Mouse (Mus musculus): ENCODE measurements around the gene Spag9. TPM values are rescaled to one million over a fixed set of nuclear protein-coding genes. Genes with fewer than 3 reads are reported as not detected.

Spag9 gene
- polyA plus RNA-seq, 1 experiment: 0.17 TPM

DNA sequence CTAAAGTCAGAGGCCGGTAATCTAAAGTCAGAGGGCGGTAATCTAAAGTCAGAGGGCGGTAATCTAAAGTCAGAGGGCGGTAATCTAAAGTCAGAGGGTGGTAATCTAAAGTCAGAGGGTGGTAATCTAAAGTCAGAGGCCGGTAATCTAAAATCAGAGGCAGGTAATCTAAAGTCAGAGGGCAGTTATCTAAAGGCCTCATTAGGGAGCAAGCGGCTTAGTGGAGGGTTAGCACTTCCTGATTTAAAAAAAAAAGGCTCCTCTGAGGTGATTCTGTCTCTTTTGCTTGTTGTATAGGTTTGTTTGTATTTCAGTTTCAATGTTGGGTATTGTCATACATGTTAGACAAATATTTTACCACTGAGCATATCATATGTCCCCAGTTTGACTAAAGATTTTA lies 121.9 kb downstream of the Spag9 start:
- H3K27me3 ChIP-seq (ENCODE audit: control insufficient read depth): no peaks in the 10 kb centered on the region

DNA sequence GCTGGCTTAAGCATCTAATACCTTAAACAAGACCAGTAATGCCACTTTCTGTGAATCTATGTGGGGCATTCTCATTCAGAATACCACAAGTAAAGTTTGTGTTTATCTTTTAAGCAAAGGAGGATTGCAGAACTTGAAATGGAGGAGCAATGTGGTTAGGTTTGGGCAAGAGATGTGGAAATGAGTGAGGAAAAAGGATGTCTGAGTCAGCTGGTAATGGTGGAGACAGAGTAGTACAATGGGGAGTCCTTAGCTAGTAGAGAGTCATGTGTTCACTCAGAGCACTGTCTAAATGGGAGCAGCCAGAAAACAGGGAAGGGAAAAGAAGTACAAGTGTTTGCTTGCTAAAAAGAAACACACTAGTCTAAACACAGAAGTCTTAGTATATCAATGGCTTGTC lies 122.7 kb downstream of the Spag9 start:
- H3K36me3 ChIP-seq (ENCODE audit: control insufficient read depth): peaks cover 51% of the 10 kb centered on the region
- no peak overlapping the region for H3K4me3 ChIP-seq (replicated peaks)
- TF ChIP-seq GATA1 (IDR thresholded peaks at IDR 0.05; ENCODE audit: low read length): no peak
- no peak for TF ChIP-seq TAL1 (IDR thresholded peaks at IDR 0.05; ENCODE audit: low read length)
- H3K4me1 ChIP-seq (ENCODE audit: control insufficient read depth): peaks cover 10% of the 10 kb centered on the region
- H3K9me3 ChIP-seq (ENCODE audit: control insufficient read depth, low read length): peaks cover 3% of the 10 kb centered on the region; the same call in 1 of the 2 replicates
- H3K27me3 ChIP-seq (ENCODE audit: control insufficient read depth): no peaks in the 10 kb centered on the region

More for the DNA sequence above, 121.9 kb downstream of the Spag9 start:
- H3K9me3 ChIP-seq (ENCODE audit: control insufficient read depth, low read length): peaks cover 3% of the 10 kb centered on the region; the same call in 1 of the 2 replicates
- H3K36me3 ChIP-seq (ENCODE audit: control insufficient read depth): peaks cover 54% of the 10 kb centered on the region
- no peak overlapping the region for H3K4me3 ChIP-seq (replicated peaks)
- TF ChIP-seq GATA1 (IDR thresholded peaks at IDR 0.05; ENCODE audit: low read length) (no peak), TAL1 (IDR thresholded peaks at IDR 0.05; ENCODE audit: low read length) (no peak)
- H3K4me1 ChIP-seq (ENCODE audit: control insufficient read depth): peaks cover 16% of the 10 kb centered on the region

GRCm38 (mm10) chr11:94120690-94121089 lies 124.8 kb downstream of the Spag9 start:
- no peaks in the 10 kb centered on the region; the same call in 1 of the 2 replicates for H3K4me1 ChIP-seq (ENCODE audit: control insufficient read depth)
- peaks cover 47% of the 10 kb centered on the region for H3K36me3 ChIP-seq (ENCODE audit: control insufficient read depth)
- no peaks in the 10 kb centered on the region for H3K27me3 ChIP-seq (ENCODE audit: control insufficient read depth)
- H3K9me3 ChIP-seq (ENCODE audit: control insufficient read depth, low read length): peaks cover 3% of the 10 kb centered on the region; the same call in 1 of the 2 replicates
- no peak overlapping the region for H3K4me3 ChIP-seq (replicated peaks)
- TF ChIP-seq GATA1 (IDR thresholded peaks at IDR 0.05; ENCODE audit: low read length): no peak
- TF ChIP-seq TAL1 (IDR thresholded peaks at IDR 0.05; ENCODE audit: low read length): no peak

DNA sequence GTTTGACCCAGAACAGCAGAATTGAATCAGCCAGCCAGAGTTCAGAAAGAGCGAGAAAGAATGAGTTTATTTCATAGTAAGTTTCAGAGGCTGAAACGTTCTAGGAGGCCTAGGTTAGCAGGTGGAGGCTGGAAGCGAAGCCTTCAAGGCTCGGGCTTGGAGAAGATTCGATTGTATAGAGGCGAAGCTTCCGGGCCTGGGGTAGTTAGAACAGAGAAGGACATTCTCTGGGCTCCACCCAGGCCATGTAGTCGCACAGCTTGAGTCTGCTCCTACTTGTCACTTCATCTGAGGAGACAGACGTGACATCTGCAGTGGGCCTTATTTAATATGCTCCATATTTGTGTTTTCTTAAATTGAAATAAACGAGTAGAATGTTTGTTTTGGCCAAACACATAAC lies 125.6 kb downstream of the Spag9 start:
- TF ChIP-seq TAL1 (IDR thresholded peaks at IDR 0.05; ENCODE audit: low read length) (no peak), GATA1 (IDR thresholded peaks at IDR 0.05; ENCODE audit: low read length) (no peak)
- Histone ChIP-seq H3K9me3 (ENCODE audit: control insufficient read depth, low read length) (peaks cover 3% of the 10 kb centered on the region; the same call in 1 of the 2 replicates), H3K4me3 (replicated peaks) (no peak overlapping the region), H3K27me3 (ENCODE audit: control insufficient read depth) (no peaks in the 10 kb centered on the region), H3K36me3 (ENCODE audit: control insufficient read depth) (peaks cover 42% of the 10 kb centered on the region), H3K4me1 (ENCODE audit: control insufficient read depth) (no peaks in the 10 kb centered on the region; the same call in 1 of the 2 replicates)

DNA sequence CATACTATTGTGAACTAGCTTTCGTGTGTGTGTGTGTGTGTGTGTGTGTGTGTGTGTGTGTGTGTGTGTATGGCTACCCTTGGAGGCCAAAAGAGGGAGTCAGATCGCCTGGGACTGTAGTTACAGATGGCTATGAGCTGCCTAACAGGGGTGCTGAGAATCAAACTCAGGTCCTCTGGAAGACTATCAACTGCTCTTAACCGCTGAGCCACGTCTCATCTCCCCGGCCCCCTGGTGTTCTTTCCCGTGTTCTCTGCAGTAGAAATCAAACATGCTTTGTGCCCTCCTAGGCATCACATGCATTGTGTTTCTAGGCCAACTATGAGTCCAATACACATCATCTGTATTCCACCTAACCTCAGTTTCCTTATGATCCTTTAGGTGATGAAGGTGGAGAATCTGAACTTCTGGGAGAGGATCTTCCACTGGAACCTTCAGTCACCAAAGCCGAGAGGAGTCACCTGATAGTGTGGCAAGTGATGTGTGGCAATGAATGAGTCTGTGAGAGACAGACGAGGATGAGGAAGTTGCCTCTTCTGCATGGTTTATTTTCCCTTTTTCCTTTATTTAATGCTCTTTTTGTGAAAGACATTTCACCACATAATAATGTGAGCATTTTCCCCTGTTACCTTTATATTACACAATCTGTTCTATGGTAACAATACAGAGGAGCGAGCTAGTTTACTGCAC lies 126.6 kb downstream of the Spag9 start:
- no peaks in the 10 kb centered on the region for H3K4me1 ChIP-seq (ENCODE audit: control insufficient read depth)
- TF ChIP-seq TAL1 (IDR thresholded peaks at IDR 0.05; ENCODE audit: low read length): no peak
- no peak for TF ChIP-seq GATA1 (IDR thresholded peaks at IDR 0.05; ENCODE audit: low read length)
- no peaks in the 10 kb centered on the region for H3K9me3 ChIP-seq (ENCODE audit: control insufficient read depth, low read length)
- no peak overlapping the region for H3K4me3 ChIP-seq (replicated peaks)
- H3K27me3 ChIP-seq (ENCODE audit: control insufficient read depth): no peaks in the 10 kb centered on the region
- peaks cover 39% of the 10 kb centered on the region for H3K36me3 ChIP-seq (ENCODE audit: control insufficient read depth)

- H3K4me1 ChIP-seq (ENCODE audit: control insufficient read depth): no peaks in the 10 kb centered on the region
- no peak for TF ChIP-seq GATA1 (IDR thresholded peaks at IDR 0.05; ENCODE audit: low read length)
- no peak for TF ChIP-seq TAL1 (IDR thresholded peaks at IDR 0.05; ENCODE audit: low read length)
- H3K36me3 ChIP-seq (ENCODE audit: control insufficient read depth): peaks cover 27% of the 10 kb centered on the region
- H3K27me3 ChIP-seq (ENCODE audit: control insufficient read depth): no peaks in the 10 kb centered on the region
- no peak overlapping the region for H3K4me3 ChIP-seq (replicated peaks)
- no peaks in the 10 kb centered on the region for H3K9me3 ChIP-seq (ENCODE audit: control insufficient read depth, low read length)
Measured at GRCm38 (mm10) chr11:94126701-94127100, 130.8 kb downstream of the Spag9 start.

DNA sequence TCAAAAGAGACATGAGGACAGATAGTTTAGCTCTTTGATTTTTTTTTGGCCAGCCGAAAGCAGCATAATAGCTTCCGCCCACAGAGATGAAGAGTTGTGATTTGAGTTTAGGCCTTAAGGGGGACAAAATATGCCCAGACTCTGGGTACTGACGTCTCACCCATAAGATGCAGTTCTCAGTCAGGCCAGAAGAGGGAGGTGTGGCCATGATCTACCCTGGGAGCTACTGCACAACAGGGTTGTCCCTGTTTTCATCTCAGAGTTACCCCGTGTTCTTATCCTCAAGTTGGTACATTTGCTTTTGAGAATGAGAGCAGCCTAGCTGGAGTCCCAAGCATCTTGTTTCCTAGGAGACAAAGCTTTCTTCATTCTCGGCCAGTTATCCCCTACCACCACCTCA lies 132.1 kb downstream of the Spag9 start:
- H3K9me3 ChIP-seq (ENCODE audit: control insufficient read depth, low read length): no peaks in the 10 kb centered on the region
- TF ChIP-seq GATA1 (IDR thresholded peaks at IDR 0.05; ENCODE audit: low read length) (no peak), TAL1 (IDR thresholded peaks at IDR 0.05; ENCODE audit: low read length) (no peak)
- no peaks in the 10 kb centered on the region for H3K27me3 ChIP-seq (ENCODE audit: control insufficient read depth)
- H3K4me1 ChIP-seq (ENCODE audit: control insufficient read depth): no peaks in the 10 kb centered on the region
- H3K4me3 ChIP-seq (replicated peaks): no peak overlapping the region
- H3K36me3 ChIP-seq (ENCODE audit: control insufficient read depth): peaks cover 14% of the 10 kb centered on the region

DNA sequence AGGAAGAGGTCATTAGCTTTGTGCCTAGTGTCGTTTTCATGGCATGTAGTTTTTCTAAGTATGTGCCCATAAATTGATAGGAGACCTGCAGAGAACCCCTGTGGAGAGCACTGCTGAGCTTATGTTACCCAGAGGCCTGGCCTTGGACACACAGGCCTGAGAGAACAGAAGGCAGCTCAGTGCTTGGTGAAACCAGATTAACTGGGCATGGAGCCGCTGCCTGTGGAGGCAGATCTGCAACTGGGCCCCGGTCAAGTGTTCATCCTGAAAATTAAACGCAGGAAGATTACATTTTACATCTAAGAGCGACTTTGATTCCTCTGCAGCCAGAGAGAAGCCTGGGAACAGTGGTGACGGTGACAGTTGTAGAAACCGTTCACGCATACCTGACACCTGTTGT lies 132.6 kb downstream of the Spag9 start:
- no peak overlapping the region for H3K4me3 ChIP-seq (replicated peaks)
- H3K9me3 ChIP-seq (ENCODE audit: control insufficient read depth, low read length): no peaks in the 10 kb centered on the region
- no peak for TF ChIP-seq GATA1 (IDR thresholded peaks at IDR 0.05; ENCODE audit: low read length)
- no peak for TF ChIP-seq TAL1 (IDR thresholded peaks at IDR 0.05; ENCODE audit: low read length)
- H3K27me3 ChIP-seq (ENCODE audit: control insufficient read depth): no peaks in the 10 kb centered on the region
- peaks cover 12% of the 10 kb centered on the region for H3K36me3 ChIP-seq (ENCODE audit: control insufficient read depth)
- peaks cover 4% of the 10 kb centered on the region for H3K4me1 ChIP-seq (ENCODE audit: control insufficient read depth)

- Histone ChIP-seq H3K36me3 (ENCODE audit: control insufficient read depth) (peaks cover 10% of the 10 kb centered on the region), H3K4me3 (replicated peaks) (no peak overlapping the region), H3K4me1 (ENCODE audit: control insufficient read depth) (peaks cover 7% of the 10 kb centered on the region), H3K27me3 (ENCODE audit: control insufficient read depth) (no peaks in the 10 kb centered on the region), H3K9me3 (ENCODE audit: control insufficient read depth, low read length) (no peaks in the 10 kb centered on the region)
- TF ChIP-seq TAL1 (IDR thresholded peaks at IDR 0.05; ENCODE audit: low read length): no peak
- no peak for TF ChIP-seq GATA1 (IDR thresholded peaks at IDR 0.05; ENCODE audit: low read length)
Measured at GRCm38 (mm10) chr11:94129261-94130059, 133.6 kb downstream of the Spag9 start.

Data from erythroblast, embryonic 14.5 days (primary cell).